Mouse (Mus musculus) limb, embryonic 12.5 days (tissue): ENCODE measurements around the gene Scfd2. TPM values are rescaled to one million over a fixed set of nuclear protein-coding genes. Genes with fewer than 3 reads are reported as not detected.

Experiments used
- ATAC-seq: fragments of 200-750 bp; cut with Nextera tagmentation; 2 replicates; pipeline ENCODE4 v1.8.0; 2017; ENCODE audit warnings: low read depth, moderate TSS enrichment; ENCODE audit not compliant: insufficient number of reproducible peaks, insufficient read depth, low FRiP score, low TSS enrichment
- H3K27ac ChIP-seq: fragments of 300-500 bp; sonication (generic); 2 replicates; pipeline ENCODE4 v1.5.1; 2016; ENCODE audit warnings: mild to moderate bottlenecking, moderate library complexity
- H3K27me3 ChIP-seq: fragments of 300-500 bp; sonication (generic); 2 replicates; pipeline ENCODE4 v1.6.1; 2016; ENCODE audit warnings: mild to moderate bottlenecking, moderate library complexity
- H3K36me3 ChIP-seq: fragments of 300-500 bp; sonication (generic); 2 replicates; pipeline ENCODE4 v1.6.1; 2016; ENCODE audit warnings: mild to moderate bottlenecking, moderate library complexity
- H3K4me1 ChIP-seq: fragments of 300-500 bp; sonication (generic); replicated peaks from 2 replicates; pipeline ENCODE4 v1.6.1; 2016
- H3K4me2 ChIP-seq: fragments of 300-500 bp; sonication (generic); 2 replicates; pipeline ENCODE4 v1.6.1; 2016; ENCODE audit warnings: mild to moderate bottlenecking, moderate library complexity
- H3K4me3 ChIP-seq: fragments of 300-500 bp; sonication (generic); replicated peaks from 2 replicates; pipeline ENCODE4 v1.5.1; 2016; ENCODE audit warnings: mild to moderate bottlenecking
- H3K9ac ChIP-seq: fragments of 300-500 bp; sonication (generic); replicated peaks from 2 replicates; pipeline ENCODE4 v1.6.1; 2016; ENCODE audit warnings: mild to moderate bottlenecking, moderate library complexity
- H3K9me3 ChIP-seq: fragments of 300-500 bp; sonication (generic); 2 replicates; pipeline ENCODE4 v1.6.1; 2016; ENCODE audit warnings: mild to moderate bottlenecking, moderate library complexity
- WGBS: fragments of 180-500 bp; shearing (Covaris S2); methylation state at CpG from one replicate; pipeline ENCODE4 v1.1.7; 2016; 5-methylcytosine and 5-hydroxymethylcytosine counted together
- polyA plus RNA-seq: library from polyadenylated mRNA; unstranded; fragments of >200 nt; fragmentation: Nextera tagmentation; extraction: Ambion mirVana; gene quantifications from 2 replicates; pipeline ENCODE4 v1.2.1, GENCODE M21; 2016

Gene Scfd2
- polyA plus RNA-seq, 1 experiment from 2014 or later, result 19.1 TPM

- Histone ChIP-seq H3K4me2 (no peak overlapping the region), H3K9ac (no peak overlapping the region), H3K27ac (no peak overlapping the region), H3K4me1 (peaks cover 43% of the 10 kb centered on the region), H3K36me3 (no peaks in the 10 kb centered on the region), H3K4me3 (no peak overlapping the region), H3K27me3 (no peaks in the 10 kb centered on the region), H3K9me3 (no peaks in the 10 kb centered on the region)
- no peak for ATAC-seq
- WGBS, result 75% methylated on average over 3 of the region's 3 CpGs
These were observed 258.2 kb downstream of the Scfd2 start for GRCm38 (mm10) chr5:74273313-74273712.

- ATAC-seq, result no peak
- WGBS, result 16% methylated on average over 5 of the region's 5 CpGs
- no peak overlapping the region for H3K4me2 ChIP-seq
These were observed 263.7 kb downstream of the Scfd2 start for GRCm38 (mm10) chr5:74267736-74268369.

DNA sequence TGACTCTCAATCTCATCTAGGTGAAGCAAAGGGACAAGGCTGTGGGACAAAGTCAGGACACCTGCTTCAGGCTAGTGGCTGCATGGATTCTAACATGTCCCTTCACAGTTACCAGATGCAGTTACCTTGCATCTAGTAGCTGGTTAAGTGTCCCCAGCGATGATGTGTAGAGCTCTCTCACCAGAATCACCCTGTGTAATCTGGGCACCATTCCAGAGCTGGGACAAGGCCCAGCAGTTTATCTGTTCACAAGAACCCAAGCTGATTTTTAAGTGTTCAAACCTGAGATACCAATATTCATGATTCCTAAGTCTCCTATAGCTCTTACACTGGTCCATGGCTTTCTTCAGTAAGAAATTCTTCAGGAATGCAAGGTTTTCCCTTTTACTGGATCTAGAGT lies 264.4 kb downstream of the Scfd2 start:
- no peaks in the 10 kb centered on the region for H3K9me3 ChIP-seq
- no peak overlapping the region for H3K4me3 ChIP-seq
- no peak for ATAC-seq
- no peak overlapping the region for H3K9ac ChIP-seq
- peaks cover 73% of the 10 kb centered on the region for H3K4me1 ChIP-seq
- H3K36me3 ChIP-seq, result no peaks in the 10 kb centered on the region
- H3K27ac ChIP-seq, result peak overlapping the region; percentile 98
- H3K4me2 ChIP-seq, result no peak overlapping the region
- no peaks in the 10 kb centered on the region for H3K27me3 ChIP-seq
- WGBS, result 79% methylated on average over 1 of the region's 1 CpGs

More at GRCm38 (mm10) chr5:74267736-74268369, 263.7 kb downstream of the Scfd2 start:
- Histone ChIP-seq H3K4me1 (peaks cover 80% of the 10 kb centered on the region), H3K27me3 (no peaks in the 10 kb centered on the region), H3K27ac (peak overlapping the region; percentile 98), H3K36me3 (no peaks in the 10 kb centered on the region), H3K4me3 (no peak overlapping the region), H3K9ac (no peak overlapping the region), H3K9me3 (no peaks in the 10 kb centered on the region)

GRCm38 (mm10) chr5:74266476-74266819 lies 265.1 kb downstream of the Scfd2 start:
- Histone ChIP-seq H3K9ac (no peak overlapping the region), H3K9me3 (no peaks in the 10 kb centered on the region), H3K27ac (peak overlapping the region; percentile 98), H3K27me3 (no peaks in the 10 kb centered on the region), H3K4me2 (no peak overlapping the region), H3K4me1 (peaks cover 68% of the 10 kb centered on the region), H3K4me3 (no peak overlapping the region), H3K36me3 (no peaks in the 10 kb centered on the region)
- 22% methylated on average over 5 of the region's 5 CpGs for WGBS
- no peak for ATAC-seq

- peaks cover 73% of the 10 kb centered on the region for H3K4me1 ChIP-seq
- H3K4me3 ChIP-seq, result no peak overlapping the region
These were observed 265.7 kb downstream of the Scfd2 start for GRCm38 (mm10) chr5:74265601-74266475.

GRCm38 (mm10) chr5:74265151-74265550 lies 266.4 kb downstream of the Scfd2 start:
- H3K36me3 ChIP-seq, result no peaks in the 10 kb centered on the region
- peaks cover 80% of the 10 kb centered on the region for H3K4me1 ChIP-seq
- H3K9ac ChIP-seq, result no peak overlapping the region; the same call in 1 of the 2 replicates
- no peak for ATAC-seq
- H3K4me2 ChIP-seq, result peak overlapping the region; percentile 33; the same call in 1 of the 2 replicates
- H3K27ac ChIP-seq, result peak overlapping the region; percentile 98
- no peak overlapping the region for H3K4me3 ChIP-seq
- no peaks in the 10 kb centered on the region for H3K27me3 ChIP-seq
- 51% methylated on average over 6 of the region's 6 CpGs for WGBS
- no peaks in the 10 kb centered on the region for H3K9me3 ChIP-seq

More at GRCm38 (mm10) chr5:74265601-74266475, 265.7 kb downstream of the Scfd2 start:
- peak overlapping the region; percentile 13 for H3K9ac ChIP-seq
- peak; percentile 82 for ATAC-seq
- H3K27ac ChIP-seq, result peak overlapping the region; percentile 98
- peak overlapping the region; percentile 33; the same call in 1 of the 2 replicates for H3K4me2 ChIP-seq
- 25% methylated on average over 13 of the region's 13 CpGs for WGBS
- no peaks in the 10 kb centered on the region for H3K9me3 ChIP-seq
- H3K27me3 ChIP-seq, result no peaks in the 10 kb centered on the region
- H3K36me3 ChIP-seq, result no peaks in the 10 kb centered on the region

DNA sequence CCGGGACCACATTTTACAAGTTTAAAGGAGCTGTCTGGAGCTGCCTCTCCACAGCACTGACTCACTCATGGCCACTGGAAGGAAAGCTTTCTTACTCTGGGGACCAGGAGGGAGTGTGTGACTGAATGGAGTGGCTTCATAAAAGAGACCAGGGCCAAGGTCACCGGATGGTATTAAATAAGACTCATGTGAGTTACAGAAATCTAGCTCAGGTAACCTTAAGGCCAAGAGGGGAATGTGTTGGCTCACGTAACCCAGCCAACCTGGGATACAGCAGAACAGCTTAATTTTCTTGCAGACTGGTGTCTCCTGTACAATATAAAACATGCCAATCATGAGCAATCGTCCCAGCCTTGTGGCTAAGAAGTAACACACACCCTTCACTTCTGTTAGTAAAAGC lies 267.0 kb downstream of the Scfd2 start:
- H3K27ac ChIP-seq, result peak overlapping the region; percentile 98
- no peaks in the 10 kb centered on the region for H3K36me3 ChIP-seq
- no peak overlapping the region for H3K9ac ChIP-seq
- no peaks in the 10 kb centered on the region for H3K27me3 ChIP-seq
- no peak overlapping the region for H3K4me2 ChIP-seq
- H3K4me1 ChIP-seq, result peaks cover 81% of the 10 kb centered on the region
- no peak overlapping the region for H3K4me3 ChIP-seq
- ATAC-seq, result no peak
- WGBS, result 53% methylated on average over 4 of the region's 4 CpGs
- H3K9me3 ChIP-seq, result no peaks in the 10 kb centered on the region

DNA sequence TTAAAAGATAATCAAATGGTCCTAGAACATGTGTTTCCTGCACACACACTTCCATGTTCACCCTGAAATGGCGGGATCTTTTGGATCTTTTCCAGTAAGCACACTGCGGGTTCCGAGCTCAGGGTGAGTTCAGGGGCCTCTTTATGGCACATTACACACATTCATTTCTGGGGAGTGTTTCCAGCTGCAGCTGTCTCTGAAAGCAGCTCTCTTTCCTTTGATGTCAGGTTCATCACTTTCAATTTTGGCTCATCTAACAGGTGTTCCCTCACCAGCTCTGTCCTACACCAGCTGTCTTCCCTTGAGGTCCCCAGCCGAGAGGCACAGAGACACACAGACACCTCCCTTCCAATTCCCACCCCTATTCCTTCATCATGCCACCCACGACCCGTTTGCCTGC lies 270.5 kb downstream of the Scfd2 start:
- H3K27me3 ChIP-seq, result no peaks in the 10 kb centered on the region
- no peak overlapping the region for H3K9ac ChIP-seq
- H3K36me3 ChIP-seq, result no peaks in the 10 kb centered on the region
- H3K4me2 ChIP-seq, result no peak overlapping the region; the same call in 1 of the 2 replicates
- H3K4me3 ChIP-seq, result no peak overlapping the region
- H3K9me3 ChIP-seq, result no peaks in the 10 kb centered on the region
- H3K27ac ChIP-seq, result 0 out of 2 replicates have a peak overlapping the region, but pooled peaks have one; percentile 56
- peaks cover 48% of the 10 kb centered on the region for H3K4me1 ChIP-seq
- no peak for ATAC-seq
- WGBS, result 57% methylated on average over 6 of the region's 6 CpGs

DNA sequence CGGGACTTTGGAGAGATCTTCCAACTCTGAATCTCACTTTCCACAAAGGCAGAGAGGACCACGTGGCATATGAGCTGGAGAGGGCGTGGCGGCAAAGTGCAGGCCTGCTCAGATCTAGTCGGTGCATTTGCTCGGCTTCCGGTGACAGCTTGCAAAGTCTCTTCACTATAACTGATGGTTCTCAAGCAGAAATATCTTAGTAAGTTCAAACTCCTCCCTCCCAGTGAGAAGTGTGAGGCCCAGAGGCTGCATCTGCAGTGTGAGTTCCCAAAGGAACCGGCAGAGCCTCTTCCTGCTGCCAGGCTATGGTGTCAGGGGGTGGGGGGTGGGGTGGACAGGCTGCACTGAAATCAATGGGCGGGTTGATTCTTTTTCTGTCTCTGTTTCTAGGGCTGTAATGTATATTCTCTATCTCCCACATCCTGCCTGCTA lies 271.2 kb downstream of the Scfd2 start:
- ATAC-seq, result no peak
- H3K36me3 ChIP-seq, result no peaks in the 10 kb centered on the region
- H3K9ac ChIP-seq, result peak overlapping the region; percentile 19; the same call in 1 of the 2 replicates
- H3K4me3 ChIP-seq, result no peak overlapping the region
- H3K27ac ChIP-seq, result peak overlapping the region; percentile 56
- no peaks in the 10 kb centered on the region for H3K27me3 ChIP-seq
- 49% methylated on average over 9 of the region's 9 CpGs for WGBS
- no peak overlapping the region for H3K4me2 ChIP-seq
- peaks cover 42% of the 10 kb centered on the region for H3K4me1 ChIP-seq
- no peaks in the 10 kb centered on the region for H3K9me3 ChIP-seq

GRCm38 (mm10) chr5:74256705-74257104 lies 274.9 kb downstream of the Scfd2 start:
- Histone ChIP-seq H3K4me3 (no peak overlapping the region), H3K9me3 (no peaks in the 10 kb centered on the region), H3K9ac (no peak overlapping the region), H3K36me3 (no peaks in the 10 kb centered on the region), H3K27ac (no peak overlapping the region), H3K4me1 (peaks cover 33% of the 10 kb centered on the region), H3K4me2 (no peak overlapping the region), H3K27me3 (no peaks in the 10 kb centered on the region)
- WGBS, result 80% methylated on average over 4 of the region's 4 CpGs
- no peak for ATAC-seq

- no peak overlapping the region for H3K27ac ChIP-seq
These were observed 276.6 kb downstream of the Scfd2 start for GRCm38 (mm10) chr5:74254996-74255395.

More at GRCm38 (mm10) chr5:74254996-74255395, 276.6 kb downstream of the Scfd2 start:
- H3K4me3 ChIP-seq, result no peak overlapping the region
- no peak overlapping the region for H3K9ac ChIP-seq
- 66% methylated on average over 1 of the region's 1 CpGs for WGBS
- H3K4me2 ChIP-seq, result no peak overlapping the region
- ATAC-seq, result no peak
- H3K4me1 ChIP-seq, result peaks cover 34% of the 10 kb centered on the region
- no peaks in the 10 kb centered on the region for H3K9me3 ChIP-seq
- no peaks in the 10 kb centered on the region for H3K36me3 ChIP-seq
- no peaks in the 10 kb centered on the region for H3K27me3 ChIP-seq
